In the genomic region with DNA sequence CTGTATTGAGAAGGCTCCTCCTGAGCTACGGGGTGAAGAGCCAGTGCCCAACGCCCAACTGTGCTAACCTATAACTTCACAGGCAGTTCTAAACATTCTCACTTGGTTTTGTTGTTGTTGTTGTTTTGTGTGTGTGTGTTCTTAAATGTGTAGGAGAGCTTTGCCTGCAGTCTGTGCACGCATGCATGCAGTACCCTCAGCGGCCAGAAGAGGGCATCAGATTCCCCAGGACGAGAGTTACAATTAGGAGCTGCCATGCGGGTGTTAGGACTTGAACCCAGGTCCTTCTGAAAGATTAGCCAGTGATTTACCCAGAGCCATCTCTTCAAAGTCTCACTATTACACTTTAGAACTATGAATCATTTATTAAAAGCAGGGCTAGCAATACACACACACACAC, we compare ENCODE assay signal across 9 mouse cellular contexts. TPM values are rescaled to one million over a fixed set of nuclear protein-coding genes. Genes with fewer than 3 reads are reported as not detected.
DNase-seq lines count a peak whose midpoint lies in the region; ATAC-seq and TF ChIP-seq lines count a peak whose summit lies in the region.
"Had no signal": no experiment of that assay in that cellular context is flagged by ENCODE, and none has a peak within 500 bp of the region (broad histone marks: within the 10 kb centered on the region; RNA-seq: fewer than 3 reads in every experiment).

No protein-coding gene starts in this region.

- H3K9ac ChIP-seq in liver, embryonic 14.5 days (replicated peaks): no peak overlapping the region
- H3K9ac ChIP-seq in hindbrain, embryonic 14.5 days: no peak overlapping the region

- H3K4me1 ChIP-seq in liver, embryonic 14.5 days (replicated peaks; ENCODE audit: control insufficient read depth in 2 of 2, insufficient read depth in 2 of 2, low read length in 1 of 2): peaks cover 0 to 5% of the 10 kb centered on the region in 2 experiments; a peak in 1 of 4 replicates
- H3K4me1 ChIP-seq in hindbrain, embryonic 14.5 days (replicated peaks; ENCODE audit: control insufficient read depth, insufficient read depth, low read length): peaks cover 8% of the 10 kb centered on the region

- 56% methylated on average over 6 of the region's 6 CpGs for WGBS in liver, embryonic 14.5 days (ENCODE audit: insufficient replicate concordance)
- 87% methylated on average over 6 of the region's 6 CpGs for WGBS in hindbrain, embryonic 14.5 days

- no peak overlapping the region for H3K4me2 ChIP-seq in liver, embryonic 14.5 days (ENCODE audit: low read depth)
- H3K4me2 ChIP-seq in hindbrain, embryonic 14.5 days (replicated peaks): no peak overlapping the region

- no peak overlapping the region for H3K27ac ChIP-seq in liver, embryonic 14.5 days
- H3K27ac ChIP-seq in hindbrain, embryonic 14.5 days: no peak overlapping the region

- no peak for TF ChIP-seq EP300 in liver, embryonic 14.5 days (IDR thresholded peaks at IDR 0.05; ENCODE audit: low read depth)

- peak; percentile 39 for DNase-seq in gastrocnemius, postnatal 10 days
- DNase-seq in gastrocnemius, postnatal 25 days: no peak
- peak; percentile 40 for DNase-seq in right cerebral cortex, postnatal 4 days
- DNase-seq in right cerebral cortex, postnatal 10 days (ENCODE audit: low spot score in 2 of 2): no peak
- peak in 1 of 3 experiments; percentile 10 for DNase-seq in liver, embryonic 14.5 days (ENCODE audit: low read depth in 3 of 3, low spot score in 3 of 3)
- DNase-seq in thymus, postnatal 14 days: peak; percentile 53
- no peak for DNase-seq in embryo, embryonic 10.5 days (ENCODE audit: low spot score)
- DNase-seq in hindbrain, embryonic 14.5 days (ENCODE audit: low spot score): no peak
- DNase-seq: gastrocnemius, postnatal 14 days had no signal

- H3K36me3 ChIP-seq in liver, embryonic 14.5 days (replicated peaks; ENCODE audit: control insufficient read depth, insufficient read depth, low read depth): no peaks in the 10 kb centered on the region
- H3K36me3 ChIP-seq in hindbrain, embryonic 14.5 days (replicated peaks; ENCODE audit: control insufficient read depth, insufficient read depth): no peaks in the 10 kb centered on the region

- ATAC-seq in liver, embryonic 14.5 days (ENCODE audit: insufficient read depth): no peak
- no peak for ATAC-seq in hindbrain, embryonic 14.5 days (ENCODE audit: low FRiP score)

- TF ChIP-seq CTCF in liver, embryonic 14.5 days (IDR thresholded peaks at IDR 0.05; ENCODE audit: low read depth): peak; percentile 89

- H3K9me3 ChIP-seq in liver, embryonic 14.5 days (ENCODE audit: control insufficient read depth, low read length): no peaks in the 10 kb centered on the region
- no peaks in the 10 kb centered on the region for H3K9me3 ChIP-seq in hindbrain, embryonic 14.5 days (ENCODE audit: control insufficient read depth, low read length)

- H3K4me3 ChIP-seq in liver, embryonic 14.5 days (ENCODE audit: insufficient read depth in 1 of 2, low read depth in 2 of 2, low read length in 2 of 2): no peak overlapping the region
- no peak overlapping the region for H3K4me3 ChIP-seq in hindbrain, embryonic 14.5 days (replicated peaks; ENCODE audit: low read length)

- no peaks in the 10 kb centered on the region for H3K27me3 ChIP-seq in liver, embryonic 14.5 days (ENCODE audit: control insufficient read depth, insufficient read depth, low read length)
- H3K27me3 ChIP-seq in hindbrain, embryonic 14.5 days (ENCODE audit: control insufficient read depth, insufficient read depth, low read length): no peaks in the 10 kb centered on the region

RNA-seq across cellular contexts. Expression of a gene that starts 12.0 kb away (rescaled TPM):
- total RNA-seq in gastrocnemius, postnatal 10 days (2021): 10 to 100 TPM; 12.8 to 14.6 TPM
- total RNA-seq in gastrocnemius, postnatal 25 days (2021): 1 to 10 TPM; 7.2 to 7.5 TPM
- polyA plus RNA-seq in liver, embryonic 14.5 days (2012; rRNA removed): 0.63 and 0.90 TPM in 2 replicates
- polyA plus RNA-seq in liver, embryonic 14.5 days (2014; fragmentation: Nextera tagmentation; extraction: Ambion mirVana): 1.0 TPM in 2 replicates
- polyA plus RNA-seq in hindbrain, embryonic 14.5 days (2014; fragmentation: Nextera tagmentation; extraction: Ambion mirVana): 7.3 and 7.7 TPM in 2 replicates

Comparison
In these comparisons a context has a peak if more than half of its experiments do, and no peak if none do; other contexts are left out.
1. DNase-seq: peak in gastrocnemius, postnatal 10 days (single experiment), right cerebral cortex, postnatal 4 days (single experiment) and thymus, postnatal 14 days (single experiment); none in gastrocnemius, postnatal 25 days (single experiment), right cerebral cortex, postnatal 10 days (0 of 2), embryo, embryonic 10.5 days (single experiment) and hindbrain, embryonic 14.5 days (single experiment).